In the genomic region with DNA sequence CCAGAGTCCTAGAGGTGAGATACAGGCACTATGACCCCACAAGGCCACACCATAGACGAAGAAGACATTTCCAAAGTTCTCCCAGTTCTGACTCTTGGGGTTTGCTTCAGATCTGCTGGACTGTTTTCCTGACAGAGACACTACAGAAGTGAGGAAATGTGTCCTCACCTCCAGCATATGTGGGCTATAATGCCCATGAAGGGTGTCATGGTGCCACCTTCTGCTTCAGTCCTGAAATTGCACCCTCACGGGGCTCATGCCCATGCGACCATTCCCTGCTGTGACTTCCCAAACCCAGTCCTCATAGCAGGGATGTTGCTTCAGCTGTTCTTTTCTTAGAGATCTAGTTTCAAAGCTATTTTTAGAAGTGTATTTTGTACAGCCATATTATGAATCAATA, we compare ENCODE assay signal across 8 mouse cellular contexts. TPM values are rescaled to one million over a fixed set of nuclear protein-coding genes. Genes with fewer than 3 reads are reported as not detected.
DNase-seq lines count a peak whose midpoint lies in the region; ATAC-seq and TF ChIP-seq lines count a peak whose summit lies in the region.

No protein-coding gene starts in this region.

- peak; percentile 67 for DNase-seq in gastrocnemius, adult 18-20 months (ENCODE audit: low spot score)
- DNase-seq in gastrocnemius, postnatal 10 days = no peak
- DNase-seq in CD4-positive, CD25-positive, alpha-beta regulatory T cell, adult 2 months (ENCODE audit: low read depth, low spot score) = peak; percentile 83
- peak; percentile 20 for DNase-seq in c-Kit-positive CD71-negative TER-119-negative erythroid progenitor cells, embryonic 14.5 days (ENCODE audit: low read depth)
- peak; percentile 42 to 47 for DNase-seq in heart, postnatal 36 days
- DNase-seq in lung, embryonic 14.5 days = peak; percentile 72
- peak; percentile 15 to 49 for DNase-seq in spleen, postnatal 14 days (ENCODE audit: low spot score in 2 of 2)
- DNase-seq in hindbrain, embryonic 14.5 days (ENCODE audit: low spot score) = no peak

- H3K27me3 ChIP-seq in lung, embryonic 14.5 days (ENCODE audit: insufficient read depth, low read length) = no peaks in the 10 kb centered on the region
- no peaks in the 10 kb centered on the region for H3K27me3 ChIP-seq in hindbrain, embryonic 14.5 days (ENCODE audit: control insufficient read depth, insufficient read depth, low read length)

- peaks cover 6% of the 10 kb centered on the region; the same call in 1 of the 2 replicates for H3K4me1 ChIP-seq in lung, embryonic 14.5 days (ENCODE audit: insufficient read depth)
- no peaks in the 10 kb centered on the region; the same call in 1 of the 2 replicates for H3K4me1 ChIP-seq in hindbrain, embryonic 14.5 days (replicated peaks; ENCODE audit: control insufficient read depth, insufficient read depth, low read length)

- H3K9ac ChIP-seq in lung, embryonic 14.5 days = no peak overlapping the region
- no peak overlapping the region for H3K9ac ChIP-seq in hindbrain, embryonic 14.5 days

- H3K9me3 ChIP-seq in lung, embryonic 14.5 days (ENCODE audit: low read depth, low read length) = no peaks in the 10 kb centered on the region
- no peaks in the 10 kb centered on the region for H3K9me3 ChIP-seq in hindbrain, embryonic 14.5 days (ENCODE audit: control insufficient read depth, low read length)

- 33% methylated on average over 3 of the region's 3 CpGs for WGBS in lung, embryonic 14.5 days
- WGBS in hindbrain, embryonic 14.5 days = 41% methylated on average over 3 of the region's 3 CpGs

- ATAC-seq in lung, embryonic 14.5 days (ENCODE audit: insufficient read depth) = peak; percentile 45
- ATAC-seq in hindbrain, embryonic 14.5 days (ENCODE audit: low FRiP score) = no peak

- H3K27ac ChIP-seq in lung, embryonic 14.5 days (ENCODE audit: low read depth) = no peak overlapping the region
- H3K27ac ChIP-seq in hindbrain, embryonic 14.5 days = no peak overlapping the region

- peak; percentile 79 for TF ChIP-seq CTCF in lung, embryonic 14.5 days (IDR thresholded peaks at IDR 0.05; ENCODE audit: low read depth)

- no peaks in the 10 kb centered on the region for H3K36me3 ChIP-seq in lung, embryonic 14.5 days (ENCODE audit: insufficient read depth)
- no peaks in the 10 kb centered on the region for H3K36me3 ChIP-seq in hindbrain, embryonic 14.5 days (replicated peaks; ENCODE audit: control insufficient read depth, insufficient read depth)

- intact Hi-C loops in heart, postnatal 36 days (cut with DNase I) = loop anchor here (2.0 to 10.0 kb wide), 3 partner anchors 57 to 375 kb away; partner anchors contain the start of gene Sypl

- no peak overlapping the region for H3K4me3 ChIP-seq in lung, embryonic 14.5 days (ENCODE audit: low read depth, low read length)
- no peak overlapping the region for H3K4me3 ChIP-seq in hindbrain, embryonic 14.5 days (replicated peaks; ENCODE audit: low read length)

- H3K4me2 ChIP-seq in lung, embryonic 14.5 days = no peak overlapping the region
- no peak overlapping the region for H3K4me2 ChIP-seq in hindbrain, embryonic 14.5 days (replicated peaks)

RNA-seq across cellular contexts. Expression of gene Sypl, which starts 56.3 kb away (rescaled TPM):
- total RNA-seq in gastrocnemius, adult 18-20 months (2021) = 100 to 1,000 TPM; 168 to 201 TPM
- 100 to 1,000 TPM; 123 to 128 TPM for total RNA-seq in gastrocnemius, postnatal 10 days (2021)
- total RNA-seq in heart, postnatal 36 days (2021) = 10 to 100 TPM; 87.0 to 90.2 TPM
- 133 and 139 TPM in 2 replicates for polyA plus RNA-seq in lung, embryonic 14.5 days (2014; fragmentation: Nextera tagmentation; extraction: Ambion mirVana)
- polyA plus RNA-seq in hindbrain, embryonic 14.5 days (2014; fragmentation: Nextera tagmentation; extraction: Ambion mirVana) = 50.1 and 50.7 TPM in 2 replicates

Comparison
In these comparisons a context has a peak if more than half of its experiments do, and no peak if none do; other contexts are left out.
1. DNase-seq: peak in gastrocnemius, adult 18-20 months (single experiment), CD4-positive, CD25-positive, alpha-beta regulatory T cell, adult 2 months (single experiment), c-Kit-positive CD71-negative TER-119-negative erythroid progenitor cells, embryonic 14.5 days (single experiment), heart, postnatal 36 days (2 of 2), lung, embryonic 14.5 days (single experiment) and spleen, postnatal 14 days (2 of 2); none in gastrocnemius, postnatal 10 days (single experiment) and hindbrain, embryonic 14.5 days (single experiment).